30 mouse cellular contexts compared by ENCODE assay signal in genomic region chr10:53978647-53979046, GRCm38 (mm10).
DNase-seq lines count a peak whose midpoint lies in the region; ATAC-seq and TF ChIP-seq lines count a peak whose summit lies in the region.
"Had no signal": no experiment of that assay in that cellular context is flagged by ENCODE, and none has a peak within 500 bp of the region (broad histone marks: within the 10 kb centered on the region; RNA-seq: fewer than 3 reads in every experiment).

No protein-coding gene starts in this region.

- H3K4me2 ChIP-seq in forebrain, embryonic 14.5 days (ENCODE audit: low read length): no peak overlapping the region
- H3K4me2 ChIP-seq in forebrain, embryonic 12.5 days: no peak overlapping the region
- no peak overlapping the region for H3K4me2 ChIP-seq in forebrain, postnatal 0 days (ENCODE audit: low read depth)
- H3K4me2 ChIP-seq: embryonic facial prominence, embryonic 12.5 days; limb, embryonic 15.5 days; liver, embryonic 13.5 days; midbrain, embryonic 12.5 days; neural tube, embryonic 13.5 days had no signal

- DNase-seq in forebrain, embryonic 14.5 days (ENCODE audit: low spot score): peak; percentile 77
- peak; percentile 14 to 21 for DNase-seq in layer of hippocampus, adult 8-10 months (ENCODE audit: low spot score in 2 of 2)
- DNase-seq in layer of hippocampus, postnatal 25 days (ENCODE audit: extremely low spot score in 1 of 2, low spot score in 1 of 2): no peak
- peak; percentile 56 for DNase-seq in brain, adult 2 months (ENCODE audit: low read depth, low spot score)
- DNase-seq in forebrain, postnatal 0 days: peak; percentile 63
- no peak for DNase-seq in urinary bladder, postnatal 10 days (ENCODE audit: low spot score)
- DNase-seq: adrenal gland, adult 8-10 months; cerebellum, adult 11-12 months; cerebellum, adult 9-11 months; embryo, embryonic 11 days; gastrocnemius, postnatal 14 days; heart, postnatal 14 days; kidney, adult 8-10 months; kidney, postnatal 4 days; liver, embryonic 13.5 days; lung, adult 18-20 months; lung, postnatal 4 days had no signal

- H3K27me3 ChIP-seq in forebrain, embryonic 14.5 days (replicated peaks; ENCODE audit: control insufficient read depth, insufficient read depth, low read length): no peaks in the 10 kb centered on the region
- H3K27me3 ChIP-seq in forebrain, embryonic 12.5 days: no peaks in the 10 kb centered on the region
- H3K27me3 ChIP-seq in forebrain, postnatal 0 days (ENCODE audit: insufficient read depth, low read length): no peaks in the 10 kb centered on the region
- H3K27me3 ChIP-seq: embryonic facial prominence, embryonic 12.5 days; limb, embryonic 15.5 days; liver, embryonic 13.5 days; megakaryocyte, embryonic 14.5 days; midbrain, embryonic 12.5 days; neural tube, embryonic 13.5 days had no signal

- no peak overlapping the region for H3K9ac ChIP-seq in forebrain, embryonic 14.5 days (ENCODE audit: low read length)
- H3K9ac ChIP-seq in forebrain, embryonic 12.5 days: no peak overlapping the region
- H3K9ac ChIP-seq in forebrain, postnatal 0 days: no peak overlapping the region
- H3K9ac ChIP-seq: embryonic facial prominence, embryonic 12.5 days; limb, embryonic 15.5 days; liver, embryonic 13.5 days; midbrain, embryonic 12.5 days; neural tube, embryonic 13.5 days had no signal

- H3K4me1 ChIP-seq in forebrain, embryonic 14.5 days (ENCODE audit: control insufficient read depth, insufficient read depth, low read length): no peaks in the 10 kb centered on the region
- H3K4me1 ChIP-seq in forebrain, embryonic 12.5 days: no peaks in the 10 kb centered on the region
- H3K4me1 ChIP-seq in forebrain, postnatal 0 days (ENCODE audit: insufficient read depth): no peaks in the 10 kb centered on the region
- H3K4me1 ChIP-seq: embryonic facial prominence, embryonic 12.5 days; hindbrain, embryonic 10.5 days; limb, embryonic 10.5 days; limb, embryonic 15.5 days; liver, embryonic 13.5 days; midbrain, embryonic 12.5 days; neural tube, embryonic 13.5 days had no signal

- H3K4me3 ChIP-seq in forebrain, embryonic 14.5 days (ENCODE audit: low read depth, low read length): no peak overlapping the region
- no peak overlapping the region for H3K4me3 ChIP-seq in forebrain, embryonic 12.5 days (replicated peaks)
- no peak overlapping the region for H3K4me3 ChIP-seq in forebrain, postnatal 0 days (ENCODE audit: low read depth, low read length)
- H3K4me3 ChIP-seq: embryonic facial prominence, embryonic 12.5 days; hindbrain, embryonic 10.5 days; limb, embryonic 10.5 days; limb, embryonic 15.5 days; liver, embryonic 13.5 days; megakaryocyte, embryonic 14.5 days; midbrain, embryonic 12.5 days; neural tube, embryonic 13.5 days had no signal

- no peaks in the 10 kb centered on the region; the same call in 1 of the 2 replicates for H3K9me3 ChIP-seq in forebrain, embryonic 14.5 days (replicated peaks; ENCODE audit: control insufficient read depth, low read length)
- H3K9me3 ChIP-seq in forebrain, embryonic 12.5 days: no peaks in the 10 kb centered on the region
- H3K9me3 ChIP-seq in forebrain, postnatal 0 days (ENCODE audit: low read length): no peaks in the 10 kb centered on the region
- H3K9me3 ChIP-seq: embryonic facial prominence, embryonic 12.5 days; G1E; hindbrain, embryonic 10.5 days; limb, embryonic 10.5 days; limb, embryonic 15.5 days; liver, embryonic 13.5 days; megakaryocyte, embryonic 14.5 days; midbrain, embryonic 12.5 days; neural tube, embryonic 13.5 days had no signal

- no peak for TF ChIP-seq CTCF in forebrain, postnatal 0 days (IDR thresholded peaks at IDR 0.05; ENCODE audit: low read depth)

- H3K36me3 ChIP-seq in forebrain, embryonic 14.5 days (ENCODE audit: control insufficient read depth, insufficient read depth, low read length): no peaks in the 10 kb centered on the region
- no peaks in the 10 kb centered on the region for H3K36me3 ChIP-seq in forebrain, embryonic 12.5 days (replicated peaks)
- no peaks in the 10 kb centered on the region for H3K36me3 ChIP-seq in forebrain, postnatal 0 days (ENCODE audit: insufficient read depth)
- H3K36me3 ChIP-seq: embryonic facial prominence, embryonic 12.5 days; G1E; hindbrain, embryonic 10.5 days; limb, embryonic 10.5 days; limb, embryonic 15.5 days; midbrain, embryonic 12.5 days; neural tube, embryonic 13.5 days had no signal

- peak; percentile 90 for ATAC-seq in forebrain, embryonic 14.5 days
- ATAC-seq in forebrain, embryonic 12.5 days (ENCODE audit: low FRiP score): no peak
- peak; percentile 95 for ATAC-seq in forebrain, postnatal 0 days
- ATAC-seq: hindbrain, postnatal 0 days; intestine, embryonic 16.5 days; lung, postnatal 0 days had no signal

- no peak overlapping the region for H3K27ac ChIP-seq in forebrain, embryonic 14.5 days (ENCODE audit: low read depth, low read length)
- no peak overlapping the region for H3K27ac ChIP-seq in forebrain, embryonic 12.5 days
- H3K27ac ChIP-seq in forebrain, postnatal 0 days (ENCODE audit: low read depth, low read length): no peak overlapping the region
- H3K27ac ChIP-seq: embryonic facial prominence, embryonic 12.5 days; hindbrain, embryonic 10.5 days; hindbrain, postnatal 0 days; kidney, postnatal 0 days; limb, embryonic 10.5 days; limb, embryonic 15.5 days; liver, embryonic 13.5 days; midbrain, embryonic 12.5 days; neural tube, embryonic 13.5 days had no signal

- WGBS in forebrain, embryonic 14.5 days: 54% methylated on average over 1 of the region's 1 CpGs
- WGBS in forebrain, embryonic 12.5 days: 90% methylated on average over 1 of the region's 1 CpGs
- 51% methylated on average over 1 of the region's 1 CpGs for WGBS in forebrain, postnatal 0 days

Comparison
In these comparisons a context has a peak if more than half of its experiments do, and no peak if none do; other contexts are left out.
1. DNase-seq: peak in forebrain, embryonic 14.5 days (single experiment), layer of hippocampus, adult 8-10 months (2 of 2), brain, adult 2 months (single experiment) and forebrain, postnatal 0 days (single experiment); none in layer of hippocampus, postnatal 25 days (0 of 2) and urinary bladder, postnatal 10 days (single experiment).